Mouse (Mus musculus) lung, adult 2 months (tissue): ENCODE results near the gene Bglap2.
"Not testable (repeated sequence)": the region's sequence is repeated elsewhere in the genome, so short reads cannot be mapped to it uniquely, and the experiment has no call there.

Source experiments
- CTCF ChIP-seq: fragments of 200-500 bp; IDR thresholded peaks from 2 replicates; pipeline ENCODE4 v1.5.1; 2011; ENCODE audit warnings: mild to moderate bottlenecking, low read length, control low read depth; ENCODE audit not compliant: insufficient read depth
- POLR2A ChIP-seq: fragments of 200-500 bp; IDR thresholded peaks from 2 replicates; pipeline ENCODE4 v1.6.1; 2011; ENCODE audit warnings: low read depth, mild to moderate bottlenecking, control low read depth, low read length, borderline replicate concordance; ENCODE audit errors: extremely low read depth

DNA sequence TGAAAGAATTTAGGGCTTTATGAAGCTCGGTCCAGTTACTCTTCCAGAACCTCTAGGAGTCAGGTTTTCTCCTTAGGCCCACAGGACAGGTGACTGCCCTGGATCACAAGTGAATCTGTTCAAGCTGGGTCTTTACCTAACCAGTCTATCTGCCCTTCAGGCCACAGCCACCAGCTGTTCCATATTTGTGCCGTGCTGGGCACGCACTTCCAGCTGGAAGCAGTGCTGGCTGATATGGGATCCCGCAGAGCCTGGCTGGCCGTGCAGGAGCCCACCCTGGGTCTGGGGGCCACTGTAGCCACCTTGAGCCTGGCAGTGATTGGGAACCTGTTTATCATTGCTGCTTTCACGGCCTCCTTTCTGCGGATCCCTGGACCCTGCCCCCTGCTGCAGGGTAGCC is 1.9 kb downstream of the Bglap2 start:
- not testable (repeated sequence) for TF ChIP-seq POLR2A, CTCF
